Mouse (Mus musculus) frontal cortex, adult 2 months (tissue): ENCODE results near the gene Uso1. TPM values are rescaled to one million over a fixed set of nuclear protein-coding genes. Genes with fewer than 3 reads are reported as not detected.

ENCODE experiments used
- DNase-seq, 2 experiments: peaks; one replicate each; pipeline ENCODE4 v3.0.0; 2022; ENCODE audit warnings: low spot score in 1 of 2; ENCODE audit errors: extremely low spot score in 1 of 2
- polyA plus RNA-seq: library from polyadenylated mRNA; depleted of rRNA; stranded (reverse); fragments of >200 nt; gene quantifications from 2 replicates; pipeline ENCODE4 v1.2.3, GENCODE M21; 2012; rRNA removed

The Uso1 gene
- polyA plus RNA-seq, 1 experiment, result 50.7 TPM

DNA sequence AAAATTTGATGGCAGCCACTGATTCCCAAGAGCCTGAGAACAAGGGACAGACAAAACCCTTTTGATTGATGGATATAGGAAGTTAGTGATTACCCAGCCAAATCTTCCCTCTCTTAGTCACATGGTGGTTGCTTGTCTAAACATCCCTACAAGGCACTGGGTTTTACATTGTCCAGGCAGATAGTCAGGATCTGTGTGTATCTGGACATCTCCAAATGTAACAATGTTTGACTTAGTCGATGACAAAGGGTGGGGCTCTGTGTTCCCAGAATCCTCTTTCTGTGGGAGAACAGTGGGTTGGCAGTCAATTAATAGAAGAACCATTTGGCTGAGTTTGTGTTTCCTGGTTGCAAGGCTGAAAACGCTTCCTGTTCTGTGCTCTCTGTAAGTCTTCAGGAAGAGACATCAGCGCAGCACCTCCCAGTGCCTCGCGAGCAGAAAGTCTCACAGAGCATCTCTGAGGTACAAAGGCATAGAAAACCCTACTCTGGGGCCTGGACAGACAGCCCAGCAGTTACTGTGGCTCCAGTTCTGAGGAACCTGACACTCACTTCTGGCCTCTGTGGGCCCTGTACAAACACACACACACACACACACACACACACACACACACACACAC, 97.3 kb downstream of the Uso1 start:
- DNase-seq, result no peak

DNA sequence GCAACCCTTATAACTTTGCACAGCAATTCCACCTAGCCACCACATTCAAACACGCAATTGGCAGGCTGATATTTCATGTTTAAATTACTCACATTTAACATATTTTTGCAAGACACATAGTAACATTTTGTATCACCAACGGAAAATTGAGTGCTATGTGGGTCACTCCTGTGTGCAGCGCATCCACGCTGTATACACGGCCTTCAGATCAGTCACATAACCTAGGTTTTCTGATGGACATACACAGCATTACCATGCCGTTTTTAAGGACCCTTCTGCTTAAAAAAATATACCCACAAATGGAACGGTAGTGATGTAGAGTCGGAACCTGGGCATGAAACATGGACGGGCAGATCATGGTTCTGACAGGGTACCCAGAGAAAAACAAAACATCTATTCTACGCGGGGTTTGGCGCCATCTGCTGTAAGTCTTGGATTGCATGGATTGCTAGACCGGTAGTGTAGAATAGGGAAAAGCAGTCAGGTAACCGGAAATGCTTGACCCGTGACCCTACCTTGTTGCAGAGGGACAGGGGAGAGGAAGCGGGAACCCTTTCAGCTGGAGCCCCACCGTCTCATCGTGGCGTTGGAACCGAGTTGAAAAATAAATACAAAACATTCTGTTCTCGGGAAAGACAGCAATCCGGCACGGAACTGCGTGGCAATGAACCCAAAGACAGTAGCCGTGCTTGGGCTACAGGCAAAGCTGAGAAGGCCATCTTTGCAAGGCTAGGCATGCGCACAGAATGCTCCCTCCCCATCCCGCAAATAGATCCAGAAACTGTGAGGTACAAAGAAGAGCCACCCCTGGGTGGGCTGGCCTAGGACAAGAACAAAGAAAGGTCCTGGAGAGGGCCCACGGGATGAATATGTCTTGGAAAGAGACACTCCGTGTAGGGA, 101.8 kb downstream of the Uso1 start:
- peak; percentile 60 to 90 for DNase-seq

DNA sequence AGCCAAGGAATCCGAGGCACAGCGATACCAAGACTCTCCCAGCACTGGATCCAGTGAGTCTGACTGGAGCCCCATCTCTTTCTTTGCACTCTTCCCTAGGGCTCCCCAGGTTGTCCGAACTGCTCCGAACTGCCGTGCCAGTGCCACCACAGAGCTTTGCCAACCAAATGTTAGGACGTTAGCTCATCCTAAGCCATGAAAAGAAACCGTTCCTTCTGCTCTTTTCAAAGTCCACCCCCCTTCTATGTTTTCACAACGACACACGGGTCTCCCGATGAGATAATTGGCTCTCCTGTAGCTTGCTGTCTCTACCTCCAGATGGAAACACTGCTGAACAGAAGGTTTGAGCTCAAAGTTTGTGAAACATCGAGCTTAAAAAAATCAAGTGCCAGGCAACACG, 103.0 kb downstream of the Uso1 start:
- peak; percentile 21 to 34 for DNase-seq

DNA sequence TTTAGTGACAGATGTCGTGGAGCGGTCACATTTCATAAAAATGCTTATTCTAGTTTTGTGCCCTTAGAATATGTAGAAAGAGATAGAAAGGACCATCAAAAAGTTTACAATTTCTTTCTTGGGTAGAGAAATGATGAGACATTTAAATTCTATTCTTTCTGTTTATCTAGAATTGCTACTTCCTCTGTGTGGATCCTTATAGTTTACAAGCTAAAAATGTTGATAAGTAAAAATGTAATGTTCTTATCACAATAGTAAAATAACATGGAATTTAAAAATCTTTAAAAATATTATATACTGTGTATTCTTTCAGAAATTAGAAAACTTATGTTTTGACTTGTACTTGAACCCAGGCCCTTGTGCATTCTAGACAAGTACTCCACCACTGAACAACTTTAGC, 107.2 kb downstream of the Uso1 start:
- no peak for DNase-seq

DNA sequence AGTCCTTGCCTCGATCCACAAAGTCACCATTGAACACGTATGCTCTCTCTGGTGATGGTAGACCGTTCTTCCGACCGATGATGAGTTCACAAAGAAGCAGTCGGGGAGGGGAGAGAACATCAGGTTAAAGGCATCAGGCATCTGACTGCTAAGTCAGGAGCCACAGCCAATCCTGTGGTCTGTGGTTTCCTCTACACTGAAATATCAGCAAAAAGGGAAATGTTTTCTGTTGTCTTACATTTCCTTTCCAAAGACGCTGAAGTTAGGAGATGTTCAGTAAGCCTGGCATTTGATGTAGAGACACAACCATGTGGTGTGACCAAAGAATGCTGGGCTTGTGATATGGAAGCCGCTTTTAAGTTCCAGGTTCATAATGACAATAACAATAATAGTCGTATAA, 107.7 kb downstream of the Uso1 start:
- DNase-seq, result no peak

DNA sequence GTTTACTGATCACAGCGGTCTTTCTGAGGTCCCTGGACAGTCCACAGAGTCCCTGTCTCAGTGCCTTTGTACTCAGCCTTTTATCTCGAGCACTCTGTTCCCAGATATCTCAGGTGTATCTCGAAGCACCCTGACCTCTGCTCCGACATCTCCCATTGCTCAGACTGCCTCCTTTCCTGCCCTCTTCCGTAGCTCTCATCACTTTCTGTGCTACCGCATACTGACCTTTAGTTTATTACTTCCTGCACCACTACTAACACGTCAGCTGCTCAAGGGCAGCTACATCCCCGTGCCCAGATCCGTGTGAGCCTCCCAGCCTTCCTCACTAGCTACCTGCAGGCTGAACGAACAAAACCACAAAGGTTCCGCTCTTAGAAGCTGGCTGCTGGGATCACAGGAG, 110.9 kb downstream of the Uso1 start:
- no peak for DNase-seq

DNA sequence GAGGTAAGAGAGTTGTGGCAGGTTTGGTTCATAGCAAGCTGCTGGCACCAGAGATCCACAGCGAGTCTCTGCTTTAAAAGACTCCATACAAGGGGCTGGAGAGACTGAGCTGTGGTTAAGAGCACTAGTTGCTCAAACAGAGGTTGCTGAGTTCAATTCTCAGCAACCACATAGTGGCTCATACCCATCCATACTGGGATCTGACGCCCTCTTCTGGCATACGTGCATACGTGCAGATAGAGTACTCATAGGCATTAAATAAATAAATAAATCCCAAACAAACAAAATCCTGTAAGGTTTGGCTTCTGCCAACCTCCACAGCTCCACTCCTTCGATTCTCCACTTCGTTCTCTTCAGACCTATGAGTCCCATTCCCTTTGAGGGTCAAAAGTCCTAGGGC, 114.3 kb downstream of the Uso1 start:
- DNase-seq, result no peak

Other genes starting within 250 kb of the Uso1 start
- gene Rchy1, start 174.9 kb upstream of the Uso1 start, polyA plus RNA-seq, result 43.9 and 44.4 TPM in 2 replicates
- not detected in 2 replicates for gene Odaph, start 150.5 kb upstream of the Uso1 start, polyA plus RNA-seq
- gene Cdkl2, start 94.1 kb upstream of the Uso1 start, polyA plus RNA-seq, result 16.0 and 22.6 TPM in 2 replicates
- gene G3bp2, start 54.2 kb upstream of the Uso1 start, polyA plus RNA-seq, result 117 and 131 TPM in 2 replicates
- not detected in 2 replicates for gene U90926, start 77.5 kb downstream of the Uso1 start, polyA plus RNA-seq
- 1.8 and 2.0 TPM in 2 replicates for gene Ppef2, start 118.3 kb downstream of the Uso1 start, polyA plus RNA-seq
- 39.1 and 41.2 TPM in 2 replicates for gene Naaa, start 140.2 kb downstream of the Uso1 start, polyA plus RNA-seq
- gene Sdad1, start 172.5 kb downstream of the Uso1 start, polyA plus RNA-seq, result 13.0 and 15.4 TPM in 2 replicates
- 0.15 and 0.22 TPM in 2 replicates for gene Cxcl9, start 190.1 kb downstream of the Uso1 start, polyA plus RNA-seq
- 17.5 and 18.0 TPM in 2 replicates for gene Art3, start 193.9 kb downstream of the Uso1 start, polyA plus RNA-seq
- gene Cxcl10, start 211.0 kb downstream of the Uso1 start, polyA plus RNA-seq, result 1.4 and 1.9 TPM in 2 replicates